In the genomic region with DNA sequence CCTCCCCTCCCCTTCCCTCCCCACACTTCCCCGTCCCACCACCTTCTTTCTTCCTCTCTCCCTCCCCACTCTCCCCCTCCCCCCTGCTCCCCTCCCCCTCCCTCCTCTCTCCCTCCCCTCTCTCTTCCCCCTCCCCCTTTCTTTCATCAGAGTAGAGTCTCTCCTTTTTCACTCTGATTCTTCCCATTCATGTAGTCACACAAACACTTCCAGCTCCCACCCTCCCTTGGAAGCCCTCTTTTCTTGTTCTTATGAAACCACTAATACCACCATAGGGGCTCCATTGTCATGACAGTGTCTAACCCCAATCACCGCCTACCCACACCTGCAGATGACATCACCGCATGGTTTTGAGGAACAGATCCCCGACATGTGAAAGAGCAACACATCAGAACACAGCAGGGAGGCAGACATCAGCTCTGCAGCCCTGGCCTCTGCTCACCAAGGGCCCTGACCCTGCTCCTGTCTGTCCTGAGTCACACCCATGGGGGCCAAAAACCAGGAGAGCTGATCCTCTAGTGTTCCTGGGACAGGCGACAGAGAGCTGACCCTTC, we compare ENCODE assay signal across 31 mouse cellular contexts. TPM values are rescaled to one million over a fixed set of nuclear protein-coding genes. Genes with fewer than 3 reads are reported as not detected.
DNase-seq lines count a peak whose midpoint lies in the region; ATAC-seq lines count a peak whose summit lies in the region.
"Had no signal": no experiment of that assay in that cellular context is flagged by ENCODE, and none has a peak within 500 bp of the region (broad histone marks: within the 10 kb centered on the region; RNA-seq: fewer than 3 reads in every experiment).

No protein-coding gene starts in this region.

- H3K4me2 ChIP-seq in forebrain, embryonic 16.5 days (ENCODE audit: low read length) = no peak overlapping the region
- H3K4me2 ChIP-seq in midbrain, embryonic 16.5 days (ENCODE audit: low read length) = no peak overlapping the region
- H3K4me2 ChIP-seq in midbrain, embryonic 13.5 days (replicated peaks) = no peak overlapping the region
- H3K4me2 ChIP-seq: embryonic facial prominence, embryonic 12.5 days; liver, embryonic 15.5 days; neural tube, embryonic 13.5 days had no signal

- peak overlapping the region; percentile 48 for H3K27ac ChIP-seq in forebrain, embryonic 10.5 days
- no peak overlapping the region for H3K27ac ChIP-seq in forebrain, embryonic 16.5 days (ENCODE audit: low read length)
- peak overlapping the region; percentile 23; the same call in 1 of the 2 replicates for H3K27ac ChIP-seq in midbrain, embryonic 16.5 days (ENCODE audit: low read length)
- H3K27ac ChIP-seq in midbrain, embryonic 13.5 days = no peak overlapping the region
- H3K27ac ChIP-seq: heart, embryonic 10.5 days; heart, embryonic 15.5 days; hindbrain, embryonic 12.5 days; kidney, postnatal 0 days; limb, embryonic 12.5 days; liver, embryonic 15.5 days; neural tube, embryonic 13.5 days; stomach, postnatal 0 days had no signal

- H3K36me3 ChIP-seq in forebrain, embryonic 10.5 days (replicated peaks) = 0 out of 2 replicates have a peak, but pooled peaks cover 2% of the 10 kb centered on the region
- no peaks in the 10 kb centered on the region for H3K36me3 ChIP-seq in forebrain, embryonic 16.5 days (ENCODE audit: control insufficient read depth, insufficient read depth)
- H3K36me3 ChIP-seq in midbrain, embryonic 16.5 days (ENCODE audit: control insufficient read depth, insufficient read depth, low read length) = no peaks in the 10 kb centered on the region
- H3K36me3 ChIP-seq in midbrain, embryonic 13.5 days = no peaks in the 10 kb centered on the region
- H3K36me3 ChIP-seq: embryonic facial prominence, embryonic 12.5 days; heart, embryonic 10.5 days; heart, embryonic 15.5 days; hindbrain, embryonic 12.5 days; limb, embryonic 12.5 days; liver, embryonic 15.5 days; neural tube, embryonic 13.5 days had no signal

- H3K9ac ChIP-seq in forebrain, embryonic 16.5 days (replicated peaks; ENCODE audit: low read depth, low read length) = no peak overlapping the region
- H3K9ac ChIP-seq in midbrain, embryonic 16.5 days (ENCODE audit: low read depth, low read length) = no peak overlapping the region
- no peak overlapping the region for H3K9ac ChIP-seq in midbrain, embryonic 13.5 days (replicated peaks)
- H3K9ac ChIP-seq: embryonic facial prominence, embryonic 12.5 days; heart, embryonic 15.5 days; hindbrain, embryonic 12.5 days; limb, embryonic 12.5 days; liver, embryonic 15.5 days; lung, embryonic 14.5 days; neural tube, embryonic 13.5 days had no signal

- 64% methylated on average over 5 of the region's 5 CpGs for WGBS in forebrain, embryonic 10.5 days
- WGBS in forebrain, embryonic 16.5 days = 61% methylated on average over 5 of the region's 5 CpGs
- 61% methylated on average over 5 of the region's 5 CpGs for WGBS in midbrain, embryonic 16.5 days
- 54% methylated on average over 5 of the region's 5 CpGs for WGBS in midbrain, embryonic 13.5 days

- ATAC-seq in forebrain, embryonic 16.5 days = no peak
- no peak for ATAC-seq in midbrain, embryonic 16.5 days
- no peak for ATAC-seq in midbrain, embryonic 13.5 days
- ATAC-seq: intestine, embryonic 16.5 days had no signal

- H3K27me3 ChIP-seq in forebrain, embryonic 10.5 days (ENCODE audit: poor library complexity, severe bottlenecking) = peaks cover 34% of the 10 kb centered on the region; the same call in 1 of the 2 replicates
- H3K27me3 ChIP-seq in forebrain, embryonic 16.5 days (replicated peaks; ENCODE audit: control insufficient read depth, insufficient read depth, low read length) = no peaks in the 10 kb centered on the region
- no peaks in the 10 kb centered on the region for H3K27me3 ChIP-seq in midbrain, embryonic 16.5 days (ENCODE audit: control insufficient read depth, insufficient read depth, low read depth, low read length)
- H3K27me3 ChIP-seq in midbrain, embryonic 13.5 days = peaks cover 13% of the 10 kb centered on the region; the same call in 1 of the 2 replicates
- H3K27me3 ChIP-seq: limb, embryonic 12.5 days had no signal

- peaks cover 10% of the 10 kb centered on the region; the same call in 1 of the 2 replicates for H3K9me3 ChIP-seq in forebrain, embryonic 10.5 days
- no peaks in the 10 kb centered on the region for H3K9me3 ChIP-seq in forebrain, embryonic 16.5 days (ENCODE audit: control insufficient read depth, low read length)
- no peaks in the 10 kb centered on the region for H3K9me3 ChIP-seq in midbrain, embryonic 16.5 days (replicated peaks; ENCODE audit: control insufficient read depth, low read length, poor library complexity, severe bottlenecking)
- no peaks in the 10 kb centered on the region for H3K9me3 ChIP-seq in midbrain, embryonic 13.5 days
- H3K9me3 ChIP-seq: embryonic facial prominence, embryonic 12.5 days; heart, embryonic 15.5 days; hindbrain, embryonic 12.5 days; liver, embryonic 15.5 days; neural tube, embryonic 13.5 days had no signal

- H3K4me3 ChIP-seq in forebrain, embryonic 10.5 days = no peak overlapping the region
- no peak overlapping the region for H3K4me3 ChIP-seq in forebrain, embryonic 16.5 days (replicated peaks; ENCODE audit: low read length)
- no peak overlapping the region for H3K4me3 ChIP-seq in midbrain, embryonic 16.5 days (ENCODE audit: low read depth, low read length)
- no peak overlapping the region for H3K4me3 ChIP-seq in midbrain, embryonic 13.5 days (replicated peaks)
- H3K4me3 ChIP-seq: embryonic facial prominence, embryonic 12.5 days; heart, embryonic 15.5 days; hindbrain, embryonic 12.5 days; limb, embryonic 12.5 days; liver, embryonic 15.5 days; neural tube, embryonic 13.5 days had no signal

- peaks cover 63% of the 10 kb centered on the region for H3K4me1 ChIP-seq in forebrain, embryonic 10.5 days
- H3K4me1 ChIP-seq in forebrain, embryonic 16.5 days (replicated peaks; ENCODE audit: control insufficient read depth, insufficient read depth, low read length) = peaks cover 56% of the 10 kb centered on the region
- peaks cover 46% of the 10 kb centered on the region for H3K4me1 ChIP-seq in midbrain, embryonic 16.5 days (ENCODE audit: control insufficient read depth, insufficient read depth, low read length)
- peaks cover 59% of the 10 kb centered on the region for H3K4me1 ChIP-seq in midbrain, embryonic 13.5 days (replicated peaks)
- H3K4me1 ChIP-seq: liver, embryonic 15.5 days had no signal

- no peak for DNase-seq in forebrain, embryonic 10.5 days (ENCODE audit: extremely low spot score, low spot score)
- DNase-seq in A20 (ENCODE audit: low read depth, low spot score) (peak; percentile 75), R1 (ENCODE audit: low read depth, low spot score) (peak; percentile 40)
- no peak for DNase-seq in urinary bladder, adult 2 months (ENCODE audit: low spot score)
- no peak for DNase-seq in adrenal gland, adult 8-10 months
- DNase-seq: adrenal gland, postnatal 14 days; cerebellum, adult 18-20 months; cerebellum, postnatal 25 days; gastrocnemius, postnatal 14 days; heart, adult 11 months; kidney, adult 8-10 months; kidney, postnatal 4 days; lung, embryonic 14.5 days; lung, postnatal 14 days had no signal

RNA-seq across cellular contexts. Expression of a gene that starts 7.5 kb away (rescaled TPM):
- polyA plus RNA-seq in forebrain, embryonic 10.5 days (2016; fragmentation: Nextera tagmentation; extraction: Ambion mirVana) = not detected in 2 replicates
- polyA plus RNA-seq in forebrain, embryonic 16.5 days (2015; fragmentation: Nextera tagmentation; extraction: Ambion mirVana) = 0.14 TPM in 1 of 2 replicates, not detected in the other
- polyA plus RNA-seq in midbrain, embryonic 16.5 days (2015; fragmentation: Nextera tagmentation; extraction: Ambion mirVana) = not detected in 2 replicates
- polyA plus RNA-seq in midbrain, embryonic 13.5 days (2015; fragmentation: Nextera tagmentation; extraction: Ambion mirVana) = not detected in 2 replicates
- polyA plus RNA-seq in urinary bladder, adult 2 months (2012; rRNA removed) = 0.04 TPM in 2 replicates
- total RNA-seq in adrenal gland, adult 8-10 months (2022) = not detected
- total RNA-seq: adrenal gland, postnatal 14 days; ES-E14; gastrocnemius, postnatal 14 days; heart, postnatal 25 days; liver, adult 2 months had no signal
- polyA plus RNA-seq: embryonic facial prominence, embryonic 12.5 days; forebrain, embryonic 11.5 days; heart, embryonic 10.5 days; heart, embryonic 15.5 days; hindbrain, embryonic 12.5 days; kidney, postnatal 0 days; limb, embryonic 12.5 days; liver, adult 2 months; liver, embryonic 15.5 days; neural tube, embryonic 13.5 days; stomach, postnatal 0 days had no signal

Comparison
In these comparisons a context has a peak if more than half of its experiments do, and no peak if none do; other contexts are left out.
1. H3K27ac ChIP-seq: peak in forebrain, embryonic 10.5 days (single experiment) and midbrain, embryonic 16.5 days (single experiment); none in forebrain, embryonic 16.5 days (single experiment) and midbrain, embryonic 13.5 days (single experiment).
2. DNase-seq: peak in A20 (single experiment) and R1 (single experiment); none in forebrain, embryonic 10.5 days (single experiment), urinary bladder, adult 2 months (single experiment) and adrenal gland, adult 8-10 months (single experiment).